Mouse (Mus musculus) kidney, adult 2 months (tissue): ENCODE results near the gene Nmt1. TPM values are rescaled to one million over a fixed set of nuclear protein-coding genes. Genes with fewer than 3 reads are reported as not detected.

Source experiments
- DNase-seq: peaks from one replicate; pipeline ENCODE4 v3.0.0; 2021
- H3K27ac ChIP-seq: fragments of 200-500 bp; 2 replicates; pipeline ENCODE4 v1.5.1; 2012; ENCODE audit warnings: low read depth, low read length, control low read depth, inconsistent platforms; ENCODE audit not compliant: insufficient read depth
- H3K27me3 ChIP-seq: fragments of 200-500 bp; replicated peaks from 2 replicates; pipeline ENCODE4 v1.6.1; 2012; ENCODE audit warnings: mild to moderate bottlenecking, moderate library complexity, low read length, inconsistent platforms; ENCODE audit not compliant: control insufficient read depth, insufficient read depth
- H3K36me3 ChIP-seq: fragments of 200-500 bp; 2 replicates; pipeline ENCODE4 v1.6.1; 2012; ENCODE audit warnings: mild to moderate bottlenecking, moderate library complexity, low read length, inconsistent platforms; ENCODE audit not compliant: control insufficient read depth, insufficient read depth
- H3K4me1 ChIP-seq: fragments of 200-500 bp; 2 replicates; pipeline ENCODE4 v1.6.1; 2011; ENCODE audit warnings: low read length; ENCODE audit not compliant: control insufficient read depth, insufficient read depth
- H3K4me3 ChIP-seq: fragments of 200-500 bp; 2 replicates; pipeline ENCODE4 v1.5.1; 2011; ENCODE audit warnings: mild to moderate bottlenecking, low read depth, low read length, control low read depth; ENCODE audit not compliant: insufficient read depth
- CTCF ChIP-seq: fragments of 200-500 bp; conservative IDR thresholded peaks from 2 replicates; pipeline ENCODE4 v1.5.1; 2011; ENCODE audit warnings: low read depth, mild to moderate bottlenecking, control low read depth, low read length, moderate library complexity, mixed read lengths; ENCODE audit not compliant: insufficient read depth, insufficient read length
- POLR2A ChIP-seq: fragments of 200-500 bp; IDR thresholded peaks from one replicate; pipeline ENCODE4 v1.6.1; 2011; ENCODE audit warnings: low read depth, low read length, control low read depth
- WGBS: fragments of 180-500 bp; shearing (Covaris S2); methylation state at CpG from one replicate; pipeline ENCODE4 v1.1.7; 2018; 5-methylcytosine and 5-hydroxymethylcytosine counted together
- polyA plus RNA-seq: library from polyadenylated mRNA; depleted of rRNA; stranded (reverse); fragments of >200 nt; gene quantifications from 2 replicates; pipeline ENCODE4 v1.2.3, GENCODE M21; 2012

Gene Nmt1
- polyA plus RNA-seq, 1 experiment = 49.7 TPM

DNA sequence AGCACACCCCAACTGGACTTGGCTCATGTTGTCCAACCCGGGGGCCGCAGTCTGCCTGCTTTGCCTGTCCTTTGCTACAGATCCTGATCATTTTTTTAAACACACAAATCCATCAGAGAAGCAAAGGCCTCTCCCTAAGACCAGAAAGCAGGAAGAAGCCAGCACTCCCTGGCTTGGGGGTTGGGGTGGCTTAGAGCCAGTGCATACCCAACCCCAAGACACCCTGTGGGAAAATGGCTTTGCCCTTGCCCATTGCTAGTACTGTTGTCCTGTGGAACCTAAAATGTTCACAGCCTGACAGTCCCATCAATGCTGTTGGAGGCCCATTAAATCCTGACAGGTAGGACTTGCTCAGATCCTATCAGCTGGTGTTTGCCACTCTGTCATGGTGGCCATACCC is 41.7 kb downstream of the Nmt1 start:
- DNase-seq = no peak
- no peak for TF ChIP-seq CTCF
- TF ChIP-seq POLR2A = no peak
- Histone ChIP-seq H3K4me1 (no peaks in the 10 kb centered on the region), H3K27ac (no peak overlapping the region), H3K27me3 (no peaks in the 10 kb centered on the region), H3K36me3 (no peaks in the 10 kb centered on the region; the same call in 1 of the 2 replicates), H3K4me3 (no peak overlapping the region)
- 96% methylated on average over 2 of the region's 2 CpGs for WGBS

GRCm38 (mm10) chr11:103070322-103070880 is 42.4 kb downstream of the Nmt1 start:
- no peak for DNase-seq
- no peaks in the 10 kb centered on the region; the same call in 1 of the 2 replicates for H3K36me3 ChIP-seq
- H3K4me1 ChIP-seq = no peaks in the 10 kb centered on the region
- no peak overlapping the region for H3K27ac ChIP-seq
- 93% methylated on average over 10 of the region's 10 CpGs for WGBS
- H3K4me3 ChIP-seq = no peak overlapping the region
- no peaks in the 10 kb centered on the region for H3K27me3 ChIP-seq
- TF ChIP-seq CTCF (no peak), POLR2A (no peak)

DNA sequence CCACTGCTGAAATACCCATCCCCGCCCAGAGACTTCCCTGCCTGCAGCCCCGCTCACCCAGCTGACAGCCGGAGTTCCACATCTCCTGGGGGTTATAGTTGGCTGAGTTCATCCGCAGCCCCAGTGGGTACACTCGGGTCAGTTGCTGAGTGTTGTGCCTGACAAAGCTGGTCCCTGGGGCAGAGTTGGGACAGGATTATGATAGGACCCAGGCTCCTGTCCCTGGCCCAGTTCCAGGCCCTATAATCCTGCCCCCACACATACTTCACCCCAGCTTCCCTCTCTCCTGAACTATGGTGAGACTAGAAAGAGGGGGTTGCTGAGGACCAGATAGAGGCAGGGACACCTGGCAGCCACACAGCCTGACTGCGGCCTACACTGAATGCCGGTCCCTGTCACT is 45.7 kb downstream of the Nmt1 start:
- no peaks in the 10 kb centered on the region; the same call in 1 of the 2 replicates for H3K36me3 ChIP-seq
- H3K4me3 ChIP-seq = no peak overlapping the region
- no peaks in the 10 kb centered on the region for H3K4me1 ChIP-seq
- H3K27me3 ChIP-seq = no peaks in the 10 kb centered on the region
- H3K27ac ChIP-seq = no peak overlapping the region
- DNase-seq = no peak
- 86% methylated on average over 7 of the region's 7 CpGs for WGBS
- TF ChIP-seq CTCF (no peak), POLR2A (no peak)

DNA sequence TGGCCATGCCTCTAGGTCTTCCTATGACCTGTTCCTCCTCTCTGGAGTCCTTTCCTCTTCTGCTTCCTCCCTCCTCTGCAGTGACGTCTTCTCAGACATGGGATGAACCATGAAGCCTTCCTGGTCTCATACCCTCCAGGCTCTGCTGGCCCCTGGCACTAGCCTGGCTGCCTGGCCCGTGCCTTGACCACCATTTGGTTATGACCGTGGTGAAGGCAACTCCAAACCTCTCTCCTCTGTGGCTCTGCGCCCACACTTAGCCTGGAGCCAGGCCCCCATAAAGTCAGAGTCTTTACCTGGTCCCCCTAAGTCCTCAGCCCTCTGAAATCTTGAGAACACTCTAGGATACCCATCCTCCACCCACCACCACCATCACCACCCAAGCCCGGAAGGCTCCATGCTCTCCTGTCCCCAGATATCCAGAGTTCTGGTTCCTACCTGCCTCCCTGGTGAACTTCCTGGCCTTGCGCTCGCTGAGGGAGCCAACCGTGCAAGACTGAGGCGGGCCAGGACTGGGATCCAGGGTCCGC is 46.2 kb downstream of the Nmt1 start:
- WGBS = 81% methylated on average over 10 of the region's 10 CpGs
- TF ChIP-seq CTCF (no peak), POLR2A (no peak)
- Histone ChIP-seq H3K27ac (no peak overlapping the region), H3K4me3 (no peak overlapping the region), H3K4me1 (no peaks in the 10 kb centered on the region), H3K36me3 (no peaks in the 10 kb centered on the region; the same call in 1 of the 2 replicates), H3K27me3 (no peaks in the 10 kb centered on the region)
- no peak for DNase-seq

DNA sequence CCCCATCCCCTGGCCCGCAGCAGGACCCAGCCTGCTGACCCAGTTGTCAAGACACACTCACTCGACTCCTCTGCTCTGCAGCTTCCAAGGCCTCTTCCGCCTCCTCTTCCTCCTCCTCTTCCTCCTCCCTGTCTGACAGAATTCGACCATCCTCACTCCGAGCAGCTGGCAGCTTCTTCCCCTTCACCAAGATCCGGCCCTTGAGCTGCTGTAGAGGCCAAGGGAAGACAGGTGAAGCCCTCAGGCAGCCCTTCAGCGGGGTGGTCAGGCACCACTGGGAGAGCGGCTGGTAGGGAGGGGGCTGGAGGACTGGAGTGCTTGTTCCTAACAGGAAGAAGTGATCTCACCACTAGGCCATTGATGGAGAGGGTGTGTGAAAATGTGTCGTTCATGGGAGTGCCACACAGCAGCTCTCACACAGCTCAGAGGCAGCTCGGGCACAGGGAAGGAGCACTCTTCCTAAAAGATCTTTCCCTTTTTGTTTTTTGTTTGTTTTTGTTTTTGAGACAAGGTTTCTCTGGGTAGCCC is 46.9 kb downstream of the Nmt1 start:
- no peaks in the 10 kb centered on the region for H3K27me3 ChIP-seq
- no peaks in the 10 kb centered on the region for H3K4me1 ChIP-seq
- no peak overlapping the region for H3K27ac ChIP-seq
- 50% methylated on average over 10 of the region's 10 CpGs for WGBS
- H3K4me3 ChIP-seq = no peak overlapping the region
- H3K36me3 ChIP-seq = no peaks in the 10 kb centered on the region
- no peak for DNase-seq
- TF ChIP-seq CTCF (no peak), POLR2A (no peak)

GRCm38 (mm10) chr11:103076010-103076409 is 48.0 kb downstream of the Nmt1 start:
- TF ChIP-seq CTCF (no peak), POLR2A (no peak)
- WGBS = 91% methylated on average over 7 of the region's 7 CpGs

DNA sequence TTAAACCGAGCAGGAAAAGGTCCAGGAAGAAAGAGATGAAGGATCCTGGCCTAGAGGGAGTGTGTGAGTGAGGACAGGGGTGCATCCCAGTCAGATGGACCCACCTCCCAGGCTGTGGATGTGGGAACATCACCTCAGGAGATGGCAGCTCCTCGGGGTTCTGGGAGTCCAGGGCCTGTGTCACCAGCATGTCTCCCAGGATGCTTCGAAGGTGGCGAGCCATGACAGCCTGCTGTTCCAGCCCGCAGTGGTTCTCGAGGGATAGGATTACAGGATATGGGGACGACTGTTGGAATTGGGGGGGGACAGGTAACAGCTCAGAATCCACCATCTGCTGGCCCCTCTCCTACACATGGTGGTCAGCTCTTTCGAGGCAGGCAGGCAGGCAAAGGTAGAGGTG is 48.6 kb downstream of the Nmt1 start:
- no peaks in the 10 kb centered on the region for H3K4me1 ChIP-seq
- no peaks in the 10 kb centered on the region for H3K36me3 ChIP-seq
- no peaks in the 10 kb centered on the region for H3K27me3 ChIP-seq
- no peak for DNase-seq
- WGBS = 63% methylated on average over 8 of the region's 8 CpGs
- H3K27ac ChIP-seq = no peak overlapping the region
- no peak overlapping the region for H3K4me3 ChIP-seq
- TF ChIP-seq POLR2A = no peak
- no peak for TF ChIP-seq CTCF

More at GRCm38 (mm10) chr11:103076010-103076409, 48.0 kb downstream of the Nmt1 start:
- no peak overlapping the region for H3K4me3 ChIP-seq
- no peaks in the 10 kb centered on the region for H3K36me3 ChIP-seq
- H3K27me3 ChIP-seq = no peaks in the 10 kb centered on the region
- DNase-seq = no peak
- H3K27ac ChIP-seq = no peak overlapping the region
- H3K4me1 ChIP-seq = no peaks in the 10 kb centered on the region

- no peak for TF ChIP-seq POLR2A
- no peak for TF ChIP-seq CTCF
- Histone ChIP-seq H3K36me3 (no peaks in the 10 kb centered on the region), H3K4me1 (no peaks in the 10 kb centered on the region), H3K4me3 (no peak overlapping the region), H3K27me3 (no peaks in the 10 kb centered on the region), H3K27ac (no peak overlapping the region)
- DNase-seq = no peak
- WGBS = 91% methylated on average over 11 of the region's 11 CpGs
Measured at GRCm38 (mm10) chr11:103078131-103078530, 50.1 kb downstream of the Nmt1 start.
